Mouse (Mus musculus): ENCODE measurements around the gene A830031A19Rik. TPM values are rescaled to one million over a fixed set of nuclear protein-coding genes. Genes with fewer than 3 reads are reported as not detected.

The A830031A19Rik gene
- polyA plus RNA-seq, 1 experiment: not detected

GRCm38 (mm10) chr11:24098069-24098468, 23.2 kb upstream of the A830031A19Rik start:
- Histone ChIP-seq H3K27ac (ENCODE audit: insufficient read depth, low read length) (no peak overlapping the region), H3K4me3 (ENCODE audit: extremely low read depth, insufficient read depth, insufficient read length) (no peak overlapping the region), H3K36me3 (ENCODE audit: control insufficient read depth, insufficient read depth, low read length) (peaks cover 11% of the 10 kb centered on the region), H3K27me3 (ENCODE audit: control insufficient read depth, insufficient read depth, low read length) (no peaks in the 10 kb centered on the region), H3K4me1 (ENCODE audit: control insufficient read depth, insufficient read depth, insufficient read length) (peaks cover 10% of the 10 kb centered on the region)
- TF ChIP-seq POLR2A (IDR thresholded peaks at IDR 0.05; ENCODE audit: low read depth, low read length) (no peak), CTCF (IDR thresholded peaks at IDR 0.05; ENCODE audit: extremely low read depth, insufficient read depth, insufficient read length, insufficient replicate concordance) (no peak)
- DNase-seq (ENCODE audit: low read depth in 1 of 2, low spot score in 2 of 2): no peak
- WGBS: 70% methylated on average over 5 of the region's 5 CpGs

GRCm38 (mm10) chr11:24097026-24097425, 22.2 kb upstream of the A830031A19Rik start:
- H3K4me3 ChIP-seq (ENCODE audit: extremely low read depth, insufficient read depth, insufficient read length): no peak overlapping the region
- DNase-seq (ENCODE audit: low read depth in 1 of 2, low spot score in 2 of 2): no peak
- peaks cover 10% of the 10 kb centered on the region for H3K4me1 ChIP-seq (ENCODE audit: control insufficient read depth, insufficient read depth, insufficient read length)
- peaks cover 15% of the 10 kb centered on the region for H3K36me3 ChIP-seq (ENCODE audit: control insufficient read depth, insufficient read depth, low read length)
- TF ChIP-seq POLR2A (IDR thresholded peaks at IDR 0.05; ENCODE audit: low read depth, low read length): no peak
- no peak for TF ChIP-seq CTCF (IDR thresholded peaks at IDR 0.05; ENCODE audit: extremely low read depth, insufficient read depth, insufficient read length, insufficient replicate concordance)
- H3K27ac ChIP-seq (ENCODE audit: insufficient read depth, low read length): no peak overlapping the region
- 79% methylated on average over 6 of the region's 6 CpGs for WGBS
- no peaks in the 10 kb centered on the region for H3K27me3 ChIP-seq (ENCODE audit: control insufficient read depth, insufficient read depth, low read length)

GRCm38 (mm10) chr11:24096483-24096882, 21.6 kb upstream of the A830031A19Rik start:
- no peak overlapping the region for H3K4me3 ChIP-seq (ENCODE audit: extremely low read depth, insufficient read depth, insufficient read length)
- no peak for DNase-seq (ENCODE audit: low read depth in 1 of 2, low spot score in 2 of 2)
- H3K4me1 ChIP-seq (ENCODE audit: control insufficient read depth, insufficient read depth, insufficient read length): peaks cover 10% of the 10 kb centered on the region
- WGBS: 80% methylated on average over 6 of the region's 6 CpGs
- no peak overlapping the region for H3K27ac ChIP-seq (ENCODE audit: insufficient read depth, low read length)
- no peaks in the 10 kb centered on the region for H3K27me3 ChIP-seq (ENCODE audit: control insufficient read depth, insufficient read depth, low read length)
- H3K36me3 ChIP-seq (ENCODE audit: control insufficient read depth, insufficient read depth, low read length): peaks cover 15% of the 10 kb centered on the region
- TF ChIP-seq CTCF (IDR thresholded peaks at IDR 0.05; ENCODE audit: extremely low read depth, insufficient read depth, insufficient read length, insufficient replicate concordance) (no peak), POLR2A (IDR thresholded peaks at IDR 0.05; ENCODE audit: low read depth, low read length) (no peak)

GRCm38 (mm10) chr11:24095656-24096353, 21.0 kb upstream of the A830031A19Rik start:
- peaks cover 15% of the 10 kb centered on the region for H3K36me3 ChIP-seq (ENCODE audit: control insufficient read depth, insufficient read depth, low read length)
- WGBS: 91% methylated on average over 7 of the region's 7 CpGs

GRCm38 (mm10) chr11:24095236-24095635, 20.4 kb upstream of the A830031A19Rik start:
- WGBS: 87% methylated on average over 9 of the region's 9 CpGs
- Histone ChIP-seq H3K27me3 (ENCODE audit: control insufficient read depth, insufficient read depth, low read length) (no peaks in the 10 kb centered on the region), H3K4me1 (ENCODE audit: control insufficient read depth, insufficient read depth, insufficient read length) (peaks cover 10% of the 10 kb centered on the region), H3K27ac (ENCODE audit: insufficient read depth, low read length) (no peak overlapping the region), H3K4me3 (ENCODE audit: extremely low read depth, insufficient read depth, insufficient read length) (no peak overlapping the region), H3K36me3 (ENCODE audit: control insufficient read depth, insufficient read depth, low read length) (peaks cover 15% of the 10 kb centered on the region)
- TF ChIP-seq CTCF (IDR thresholded peaks at IDR 0.05; ENCODE audit: extremely low read depth, insufficient read depth, insufficient read length, insufficient replicate concordance) (no peak), POLR2A (IDR thresholded peaks at IDR 0.05; ENCODE audit: low read depth, low read length) (no peak)
- no peak for DNase-seq (ENCODE audit: low read depth in 1 of 2, low spot score in 2 of 2)

More at GRCm38 (mm10) chr11:24095656-24096353, 21.0 kb upstream of the A830031A19Rik start:
- no peak overlapping the region for H3K27ac ChIP-seq (ENCODE audit: insufficient read depth, low read length)
- peaks cover 10% of the 10 kb centered on the region for H3K4me1 ChIP-seq (ENCODE audit: control insufficient read depth, insufficient read depth, insufficient read length)
- no peak overlapping the region for H3K4me3 ChIP-seq (ENCODE audit: extremely low read depth, insufficient read depth, insufficient read length)
- no peak for TF ChIP-seq CTCF (IDR thresholded peaks at IDR 0.05; ENCODE audit: extremely low read depth, insufficient read depth, insufficient read length, insufficient replicate concordance)
- no peak for TF ChIP-seq POLR2A (IDR thresholded peaks at IDR 0.05; ENCODE audit: low read depth, low read length)
- no peak for DNase-seq (ENCODE audit: low read depth in 1 of 2, low spot score in 2 of 2)
- no peaks in the 10 kb centered on the region for H3K27me3 ChIP-seq (ENCODE audit: control insufficient read depth, insufficient read depth, low read length)

- peaks cover 4% of the 10 kb centered on the region; the same call in 1 of the 2 replicates for H3K4me1 ChIP-seq (ENCODE audit: control insufficient read depth, insufficient read depth, insufficient read length)
- WGBS: 85% methylated on average over 5 of the region's 5 CpGs
- DNase-seq (ENCODE audit: low read depth in 1 of 2, low spot score in 2 of 2): no peak
- TF ChIP-seq CTCF (IDR thresholded peaks at IDR 0.05; ENCODE audit: extremely low read depth, insufficient read depth, insufficient read length, insufficient replicate concordance) (no peak), POLR2A (IDR thresholded peaks at IDR 0.05; ENCODE audit: low read depth, low read length) (no peak)
- H3K36me3 ChIP-seq (ENCODE audit: control insufficient read depth, insufficient read depth, low read length): peaks cover 22% of the 10 kb centered on the region
- no peaks in the 10 kb centered on the region for H3K27me3 ChIP-seq (ENCODE audit: control insufficient read depth, insufficient read depth, low read length)
- H3K4me3 ChIP-seq (ENCODE audit: extremely low read depth, insufficient read depth, insufficient read length): no peak overlapping the region
- H3K27ac ChIP-seq (ENCODE audit: insufficient read depth, low read length): no peak overlapping the region
Measured at GRCm38 (mm10) chr11:24094086-24094487, 19.2 kb upstream of the A830031A19Rik start.

GRCm38 (mm10) chr11:24092618-24093017, 17.8 kb upstream of the A830031A19Rik start:
- no peak for TF ChIP-seq POLR2A (IDR thresholded peaks at IDR 0.05; ENCODE audit: low read depth, low read length)
- TF ChIP-seq CTCF (IDR thresholded peaks at IDR 0.05; ENCODE audit: extremely low read depth, insufficient read depth, insufficient read length, insufficient replicate concordance): no peak
- Histone ChIP-seq H3K4me3 (ENCODE audit: extremely low read depth, insufficient read depth, insufficient read length) (no peak overlapping the region), H3K4me1 (ENCODE audit: control insufficient read depth, insufficient read depth, insufficient read length) (no peaks in the 10 kb centered on the region; the same call in 1 of the 2 replicates), H3K27ac (ENCODE audit: insufficient read depth, low read length) (no peak overlapping the region), H3K36me3 (ENCODE audit: control insufficient read depth, insufficient read depth, low read length) (peaks cover 28% of the 10 kb centered on the region), H3K27me3 (ENCODE audit: control insufficient read depth, insufficient read depth, low read length) (no peaks in the 10 kb centered on the region)
- no peak for DNase-seq (ENCODE audit: low read depth in 1 of 2, low spot score in 2 of 2)
- 85% methylated on average over 3 of the region's 3 CpGs for WGBS
